Mouse (Mus musculus): ENCODE measurements at regions not wholly inside any gene's neighbourhood (a gene's known extent, or its start where the extent isn't known, plus 50 kb on each side); places are given as distances from the start of the nearest gene placed in this dataset.

- TF ChIP-seq CTCF (IDR thresholded peaks at IDR 0.05; ENCODE audit: control insufficient read depth, insufficient read depth, insufficient read length) (no peak), USF1 (IDR thresholded peaks at IDR 0.05; ENCODE audit: low read depth) (no peak), MYOG (IDR thresholded peaks at IDR 0.05; ENCODE audit: control insufficient read depth, extremely low read depth, insufficient read length) (no peak), MAX (IDR thresholded peaks at IDR 0.05) (no peak), CEBPB (IDR thresholded peaks at IDR 0.05; ENCODE audit: low read depth) (no peak)
These were observed 123.7 kb upstream of the Tank start for GRCm38 (mm10) chr2:61454729-61455128.

Measured in C2C12 (cell line).